Mouse (Mus musculus) kidney, adult 2 months (tissue): Measurements from ENCODE around the gene Vwa8. TPM values are rescaled to one million over a fixed set of nuclear protein-coding genes. Genes with fewer than 3 reads are reported as not detected.

Source experiments
- DNase-seq: peaks from one replicate; pipeline ENCODE4 v3.0.0; 2021
- H3K27ac ChIP-seq: fragments of 200-500 bp; 2 replicates; pipeline ENCODE4 v1.5.1; 2012; ENCODE audit warnings: low read depth, low read length, control low read depth, inconsistent platforms; ENCODE audit not compliant: insufficient read depth
- H3K27me3 ChIP-seq: fragments of 200-500 bp; replicated peaks from 2 replicates; pipeline ENCODE4 v1.6.1; 2012; ENCODE audit warnings: mild to moderate bottlenecking, moderate library complexity, low read length, inconsistent platforms; ENCODE audit not compliant: control insufficient read depth, insufficient read depth
- H3K36me3 ChIP-seq: fragments of 200-500 bp; 2 replicates; pipeline ENCODE4 v1.6.1; 2012; ENCODE audit warnings: mild to moderate bottlenecking, moderate library complexity, low read length, inconsistent platforms; ENCODE audit not compliant: control insufficient read depth, insufficient read depth
- H3K4me1 ChIP-seq: fragments of 200-500 bp; 2 replicates; pipeline ENCODE4 v1.6.1; 2011; ENCODE audit warnings: low read length; ENCODE audit not compliant: control insufficient read depth, insufficient read depth
- H3K4me3 ChIP-seq: fragments of 200-500 bp; 2 replicates; pipeline ENCODE4 v1.5.1; 2011; ENCODE audit warnings: mild to moderate bottlenecking, low read depth, low read length, control low read depth; ENCODE audit not compliant: insufficient read depth
- CTCF ChIP-seq: fragments of 200-500 bp; conservative IDR thresholded peaks from 2 replicates; pipeline ENCODE4 v1.5.1; 2011; ENCODE audit warnings: low read depth, mild to moderate bottlenecking, control low read depth, low read length, moderate library complexity, mixed read lengths; ENCODE audit not compliant: insufficient read depth, insufficient read length
- POLR2A ChIP-seq: fragments of 200-500 bp; IDR thresholded peaks from one replicate; pipeline ENCODE4 v1.6.1; 2011; ENCODE audit warnings: low read depth, low read length, control low read depth
- WGBS: fragments of 180-500 bp; shearing (Covaris S2); methylation state at CpG from one replicate; pipeline ENCODE4 v1.1.7; 2018; 5-methylcytosine and 5-hydroxymethylcytosine counted together
- polyA plus RNA-seq: library from polyadenylated mRNA; depleted of rRNA; stranded (reverse); fragments of >200 nt; gene quantifications from 2 replicates; pipeline ENCODE4 v1.2.3, GENCODE M21; 2012

Vwa8 gene
- polyA plus RNA-seq, 1 experiment, result 78.0 TPM

- no peaks in the 10 kb centered on the region for H3K4me1 ChIP-seq
- TF ChIP-seq CTCF, result no peak
- no peak for TF ChIP-seq POLR2A
- H3K4me3 ChIP-seq, result no peak overlapping the region
- H3K36me3 ChIP-seq, result no peaks in the 10 kb centered on the region
- no peak for DNase-seq
- no peaks in the 10 kb centered on the region for H3K27me3 ChIP-seq
- no peak overlapping the region for H3K27ac ChIP-seq
- 86% methylated on average over 8 of the region's 8 CpGs for WGBS
Observed at GRCm38 (mm10) chr14:79214660-79215249, 365.9 kb downstream of the Vwa8 start.

- TF ChIP-seq CTCF, result no peak
- no peak for TF ChIP-seq POLR2A
- 64% methylated on average over 2 of the region's 2 CpGs for WGBS
- DNase-seq, result no peak
- H3K27ac ChIP-seq, result no peak overlapping the region
- H3K36me3 ChIP-seq, result no peaks in the 10 kb centered on the region
- no peaks in the 10 kb centered on the region for H3K4me1 ChIP-seq
- no peak overlapping the region for H3K4me3 ChIP-seq
- H3K27me3 ChIP-seq, result no peaks in the 10 kb centered on the region; the same call in 1 of the 2 replicates
Observed at GRCm38 (mm10) chr14:79216366-79216765, 367.5 kb downstream of the Vwa8 start.

- Histone ChIP-seq H3K4me1 (no peaks in the 10 kb centered on the region), H3K4me3 (no peak overlapping the region), H3K36me3 (no peaks in the 10 kb centered on the region), H3K27me3 (no peaks in the 10 kb centered on the region; the same call in 1 of the 2 replicates), H3K27ac (no peak overlapping the region)
- TF ChIP-seq CTCF (no peak), POLR2A (no peak)
- 82% methylated on average over 12 of the region's 12 CpGs for WGBS
- no peak for DNase-seq
Observed at GRCm38 (mm10) chr14:79223431-79224036, 374.7 kb downstream of the Vwa8 start.

- Histone ChIP-seq H3K27ac (no peak overlapping the region), H3K27me3 (no peaks in the 10 kb centered on the region), H3K4me3 (no peak overlapping the region), H3K36me3 (no peaks in the 10 kb centered on the region), H3K4me1 (no peaks in the 10 kb centered on the region)
- WGBS, result 87% methylated on average over 8 of the region's 8 CpGs
- no peak for DNase-seq
- no peak for TF ChIP-seq POLR2A
- TF ChIP-seq CTCF, result no peak
Observed at GRCm38 (mm10) chr14:79225458-79225857, 376.6 kb downstream of the Vwa8 start.

GRCm38 (mm10) chr14:79226056-79226455 lies 377.2 kb downstream of the Vwa8 start:
- Histone ChIP-seq H3K4me1 (no peaks in the 10 kb centered on the region), H3K4me3 (no peak overlapping the region), H3K36me3 (no peaks in the 10 kb centered on the region), H3K27me3 (no peaks in the 10 kb centered on the region), H3K27ac (no peak overlapping the region)
- no peak for TF ChIP-seq CTCF
- no peak for TF ChIP-seq POLR2A
- DNase-seq, result no peak
- 84% methylated on average over 9 of the region's 9 CpGs for WGBS

GRCm38 (mm10) chr14:79226741-79227140 lies 377.9 kb downstream of the Vwa8 start:
- TF ChIP-seq CTCF (no peak), POLR2A (no peak)
- no peaks in the 10 kb centered on the region for H3K27me3 ChIP-seq
- no peak overlapping the region for H3K4me3 ChIP-seq
- DNase-seq, result no peak
- no peak overlapping the region for H3K27ac ChIP-seq
- no peaks in the 10 kb centered on the region for H3K4me1 ChIP-seq
- 92% methylated on average over 6 of the region's 6 CpGs for WGBS
- no peaks in the 10 kb centered on the region for H3K36me3 ChIP-seq

GRCm38 (mm10) chr14:79227955-79228354 lies 379.1 kb downstream of the Vwa8 start:
- Histone ChIP-seq H3K36me3 (no peaks in the 10 kb centered on the region), H3K27ac (no peak overlapping the region), H3K4me3 (no peak overlapping the region), H3K27me3 (no peaks in the 10 kb centered on the region), H3K4me1 (no peaks in the 10 kb centered on the region)
- DNase-seq, result peak; percentile 14
- WGBS, result 51% methylated on average over 4 of the region's 4 CpGs
- no peak for TF ChIP-seq CTCF
- no peak for TF ChIP-seq POLR2A
